Mouse (Mus musculus): Measurements from ENCODE around the gene Usp2.

Gene Usp2

GRCm38 (mm10) chr9:44046426-44046825 lies 20.4 kb upstream of the Usp2 start:
- DNase-seq (ENCODE audit: inconsistent ontology term), result no peak

DNA sequence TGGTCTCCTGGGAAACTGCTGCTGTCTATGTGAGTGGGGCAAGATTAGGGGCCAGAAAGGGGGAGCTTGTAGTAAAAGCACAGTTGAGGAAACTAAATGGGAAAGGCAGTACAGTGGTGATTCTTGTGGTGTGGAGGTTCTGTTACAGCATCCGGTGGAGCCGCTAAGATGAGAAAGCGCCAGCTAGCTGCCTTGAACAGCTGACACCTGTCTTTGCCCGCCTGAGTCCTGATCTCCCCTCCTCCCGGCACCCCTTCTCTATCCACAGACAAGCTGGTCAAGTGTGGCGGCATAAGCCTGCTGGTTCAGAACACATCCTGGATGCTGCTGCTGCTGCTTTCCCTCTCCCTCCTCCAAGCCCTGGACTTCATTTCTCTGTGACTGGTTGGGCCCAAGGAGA lies 19.8 kb upstream of the Usp2 start:
- DNase-seq (ENCODE audit: inconsistent ontology term), result no peak

- no peak for DNase-seq (ENCODE audit: inconsistent ontology term)
These were observed 19.0 kb upstream of the Usp2 start for GRCm38 (mm10) chr9:44047571-44048490.

DNA sequence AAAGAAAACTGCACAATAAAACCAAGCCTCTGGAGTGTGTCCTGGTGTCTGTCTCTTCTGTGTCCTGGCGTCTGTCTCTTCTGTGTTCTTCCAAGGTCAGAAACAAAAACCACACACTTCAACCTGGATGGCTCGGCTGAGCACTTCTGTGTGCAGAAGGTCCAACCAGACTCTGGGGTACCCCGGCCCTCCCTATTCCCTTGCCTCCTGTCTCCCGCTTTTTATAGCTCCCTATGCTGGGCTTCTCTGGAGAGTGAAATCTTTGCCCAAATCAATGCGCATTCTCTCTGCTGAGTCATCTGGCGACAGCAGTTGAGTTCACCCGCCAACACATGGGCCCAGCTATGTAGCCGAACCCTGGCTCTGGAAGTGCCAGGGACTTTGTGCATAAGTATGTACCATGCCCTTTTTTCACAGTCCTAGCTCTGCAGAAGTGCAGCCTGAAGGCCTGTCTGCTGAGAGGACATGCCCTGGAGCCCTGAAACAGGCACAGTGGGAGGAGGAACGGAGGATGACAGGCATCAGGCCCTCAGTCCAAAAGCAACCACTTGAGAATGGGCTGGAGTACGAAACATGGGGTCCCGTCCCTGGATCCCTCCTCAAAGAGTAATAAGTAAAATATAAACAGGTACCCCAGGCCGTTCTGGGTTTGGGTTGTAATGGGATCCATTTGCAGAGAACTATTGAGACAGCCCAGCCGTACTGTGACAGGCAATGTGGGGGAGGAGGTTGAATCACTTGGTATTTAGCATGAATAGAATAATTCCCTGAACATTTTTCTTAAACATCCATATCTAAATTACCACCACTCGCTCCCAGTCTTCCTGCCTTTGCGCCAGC lies 18.1 kb upstream of the Usp2 start:
- DNase-seq (ENCODE audit: inconsistent ontology term), result no peak

DNA sequence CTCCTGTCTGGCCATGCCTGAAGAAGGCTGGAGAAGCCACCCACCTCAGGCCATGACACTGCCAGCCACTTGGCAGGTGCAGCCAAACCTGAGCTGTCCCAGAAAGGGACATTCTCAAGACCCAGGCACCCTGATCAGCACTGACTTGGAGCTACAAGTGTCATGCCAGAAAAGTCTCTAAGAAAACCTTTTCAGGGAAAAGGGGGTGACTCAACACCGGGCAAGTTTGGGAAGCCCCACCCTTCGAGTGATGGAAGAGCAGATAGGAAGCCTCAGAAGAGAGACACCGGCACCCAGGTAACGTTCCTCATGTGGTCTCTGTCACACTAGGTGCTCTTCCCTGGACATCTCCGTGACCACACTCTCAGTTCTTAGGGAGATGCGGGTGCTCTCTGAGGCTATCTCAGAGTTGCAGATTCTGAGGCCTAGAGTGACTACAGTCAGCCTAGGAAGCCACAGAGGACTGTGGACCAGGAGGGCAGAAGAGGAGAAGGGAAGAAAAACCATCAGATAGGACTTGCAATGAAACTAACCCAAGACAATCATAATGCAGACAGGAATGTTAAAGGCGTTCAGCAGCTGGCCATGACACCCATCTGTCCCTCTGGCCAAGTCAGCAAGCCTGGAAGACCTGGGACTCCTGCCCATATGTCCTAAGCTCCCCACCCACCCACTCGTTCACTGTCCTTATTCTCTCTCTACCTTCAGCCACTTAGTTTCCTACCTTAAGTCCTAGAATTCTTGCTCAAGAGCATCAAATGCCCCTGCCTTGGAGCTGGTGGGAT lies 17.2 kb upstream of the Usp2 start:
- no peak for DNase-seq (ENCODE audit: inconsistent ontology term)

- no peak for DNase-seq (ENCODE audit: inconsistent ontology term)
These were observed 14.0 kb upstream of the Usp2 start for GRCm38 (mm10) chr9:44052855-44053254.

DNA sequence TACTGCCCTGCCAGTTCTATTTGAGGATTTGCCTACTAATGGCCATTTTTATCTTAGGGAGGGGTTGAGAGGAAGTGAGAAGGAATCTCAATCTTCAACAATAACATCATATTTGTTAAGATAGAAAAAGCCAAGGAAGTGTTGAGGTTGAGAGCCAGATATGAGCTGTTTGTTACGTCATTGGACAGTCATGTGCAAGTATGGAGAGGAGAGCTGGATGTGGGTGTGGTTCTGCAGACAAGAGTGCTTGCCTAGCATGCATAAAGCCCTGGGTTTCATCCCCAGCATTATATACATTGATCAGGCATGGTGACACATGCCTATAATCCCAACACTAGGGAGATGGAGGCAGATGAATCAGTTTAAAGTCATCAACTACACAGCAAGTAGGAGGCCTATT lies 12.9 kb upstream of the Usp2 start:
- DNase-seq (ENCODE audit: inconsistent ontology term), result no peak

- no peak for DNase-seq (ENCODE audit: inconsistent ontology term)
These were observed 8.2 kb upstream of the Usp2 start for GRCm38 (mm10) chr9:44058606-44059005.

DNA sequence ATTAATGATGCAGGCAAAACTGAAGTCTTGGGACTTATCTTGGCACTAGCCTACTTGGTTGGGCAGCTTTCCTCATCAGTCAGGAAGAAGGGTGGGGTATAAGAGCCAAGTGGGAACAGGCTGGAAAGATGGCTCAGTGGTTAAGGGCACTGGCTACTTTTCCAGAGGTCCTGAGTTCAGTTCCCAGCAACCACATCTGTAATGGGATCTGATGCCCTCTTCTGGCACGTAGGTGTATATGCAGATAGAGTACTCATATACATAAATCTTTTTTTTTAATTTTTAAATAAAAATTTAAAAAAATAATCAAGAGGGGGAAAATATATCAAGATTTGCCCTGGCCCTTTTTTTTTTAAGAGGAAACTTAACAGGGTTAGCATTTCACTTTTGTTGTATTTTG lies 1.6 kb upstream of the Usp2 start:
- no peak for DNase-seq (ENCODE audit: inconsistent ontology term)

- peak; percentile 61 for DNase-seq (ENCODE audit: inconsistent ontology term)
These were observed 579 bp downstream of the Usp2 start for GRCm38 (mm10) chr9:44067241-44067959.

DNA sequence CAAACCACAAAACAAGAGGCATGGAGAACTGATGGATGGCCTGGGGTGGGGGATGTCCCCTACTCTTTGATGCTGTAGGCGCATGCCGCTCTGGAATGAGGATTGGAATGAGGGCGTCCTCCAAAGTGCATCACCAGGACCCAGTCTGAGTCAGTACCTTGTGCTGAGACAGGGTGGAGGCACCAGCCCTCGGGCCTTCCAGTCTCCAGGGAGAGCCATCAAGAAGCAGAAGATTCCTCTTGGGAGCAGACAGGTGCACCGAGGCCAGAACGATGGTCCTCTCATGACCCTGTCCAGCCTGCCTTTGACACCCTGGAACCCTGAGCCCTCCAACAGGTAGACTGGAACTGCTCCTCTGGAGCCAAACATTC lies 1.1 kb downstream of the Usp2 start:
- peak; percentile 64 for DNase-seq (ENCODE audit: inconsistent ontology term)

GRCm38 (mm10) chr9:44069252-44069651 lies 2.4 kb downstream of the Usp2 start:
- DNase-seq (ENCODE audit: inconsistent ontology term), result no peak

- no peak for DNase-seq (ENCODE audit: inconsistent ontology term)
These were observed 3.5 kb downstream of the Usp2 start for GRCm38 (mm10) chr9:44070113-44070843.

DNA sequence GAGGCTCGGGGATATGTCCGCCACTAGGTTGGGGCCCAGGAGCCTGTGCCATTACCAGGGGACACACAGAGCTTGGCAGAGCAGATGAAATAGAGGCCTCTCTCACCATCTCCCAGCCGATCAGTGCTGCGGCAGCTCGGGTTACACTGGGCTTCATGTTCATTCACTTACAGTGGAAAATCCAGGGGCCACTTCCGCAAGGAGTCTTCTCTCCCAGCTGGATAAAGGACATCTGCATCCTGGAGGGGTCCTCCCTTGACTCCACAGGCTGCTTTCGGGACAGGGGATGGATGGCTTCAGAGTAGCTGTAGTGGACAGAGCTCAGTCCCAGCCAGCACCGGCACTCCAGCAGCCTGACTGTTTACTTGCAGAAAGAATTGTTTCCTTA lies 4.0 kb downstream of the Usp2 start:
- no peak for DNase-seq (ENCODE audit: inconsistent ontology term)

GRCm38 (mm10) chr9:44071914-44072598 lies 5.2 kb downstream of the Usp2 start:
- DNase-seq (ENCODE audit: inconsistent ontology term), result peak; percentile 94

GRCm38 (mm10) chr9:44072599-44072915 lies 5.7 kb downstream of the Usp2 start:
- peak; percentile 94 for DNase-seq (ENCODE audit: inconsistent ontology term)

DNA sequence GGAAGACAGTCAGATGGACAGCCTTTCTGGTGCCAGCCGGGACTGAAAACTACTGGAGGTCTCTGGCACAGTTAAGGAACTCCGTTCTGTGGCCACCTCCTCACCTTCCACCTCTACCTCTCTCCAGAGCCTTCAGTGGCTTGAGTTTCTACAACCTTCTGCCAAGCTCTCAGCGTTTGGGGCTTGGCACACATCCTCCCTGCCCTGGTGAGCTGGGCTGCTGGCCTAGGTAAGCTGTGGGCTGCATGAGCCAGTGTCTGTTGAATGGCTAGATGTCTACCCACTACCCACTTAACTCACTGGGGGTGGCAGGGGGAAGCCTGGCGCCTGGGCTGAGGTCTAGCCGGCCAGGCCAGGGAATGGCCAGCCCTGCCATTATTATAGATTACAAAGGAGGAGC lies 6.3 kb downstream of the Usp2 start:
- peak; percentile 53 for DNase-seq (ENCODE audit: inconsistent ontology term)

GRCm38 (mm10) chr9:44074395-44075275 lies 7.8 kb downstream of the Usp2 start:
- no peak for DNase-seq (ENCODE audit: inconsistent ontology term)

GRCm38 (mm10) chr9:44075276-44075995 lies 8.6 kb downstream of the Usp2 start:
- no peak for DNase-seq (ENCODE audit: inconsistent ontology term)
